Mouse (Mus musculus) bone marrow macrophage, adult 2 months (primary cell): Measurements from ENCODE around the gene Fgf22.

Experiments
- CTCF ChIP-seq: IDR thresholded peaks from 2 replicates; pipeline ENCODE4 v1.5.1; 2012; ENCODE audit warnings: low read depth, mild to moderate bottlenecking, low read length, moderate library complexity
- POLR2A ChIP-seq: IDR thresholded peaks from 2 replicates; pipeline ENCODE4 v1.6.1; 2012; ENCODE audit warnings: mild to moderate bottlenecking, low read depth, low read length, borderline replicate concordance

GRCm38 (mm10) chr10:79788386-79789158 lies 33.7 kb downstream of the Fgf22 start:
- TF ChIP-seq CTCF (peak; percentile 28; the same call in 1 of the 2 replicates), POLR2A (no peak)
